Mouse (Mus musculus) large intestine, adult 2 months (tissue): Measurements from ENCODE around the gene Slc22a15. TPM values are rescaled to one million over a fixed set of nuclear protein-coding genes. Genes with fewer than 3 reads are reported as not detected.

Experiments used
- DNase-seq: peaks from one replicate; pipeline ENCODE4 v3.0.0-alpha.2; 2012; ENCODE audit warnings: low read depth, low spot score
- WGBS: fragments of 180-500 bp; shearing (Covaris S2); methylation state at CpG from one replicate; pipeline ENCODE4 v1.1.7; 2018; 5-methylcytosine and 5-hydroxymethylcytosine counted together
- polyA plus RNA-seq: library from polyadenylated mRNA; depleted of rRNA; stranded (reverse); fragments of >200 nt; gene quantifications from 2 replicates; pipeline ENCODE4 v1.2.3, GENCODE M21; 2012; rRNA removed

Slc22a15 gene
- 3.6 and 4.2 TPM in 2 replicates for polyA plus RNA-seq

- WGBS: 2% methylated on average over 92 of the region's 92 CpGs
- DNase-seq: no peak
These were observed at the start of gene Slc22a15 for GRCm38 (mm10) chr3:101923843-101924740. TSS of gene Slc22a15 (minus strand) at chr3:101924453.

GRCm38 (mm10) chr3:101966825-101967558 lies 42.7 kb upstream of the Slc22a15 start:
- DNase-seq: no peak
- WGBS: 27% methylated on average over 3 of the region's 3 CpGs

GRCm38 (mm10) chr3:101964352-101964751 lies 40.1 kb upstream of the Slc22a15 start:
- WGBS: 65% methylated on average over 7 of the region's 7 CpGs
- DNase-seq: no peak

- DNase-seq: no peak
- WGBS: 34% methylated on average over 9 of the region's 9 CpGs
These were observed 39.2 kb upstream of the Slc22a15 start for GRCm38 (mm10) chr3:101963501-101963900.

- no peak for DNase-seq
- 95% methylated on average over 15 of the region's 15 CpGs for WGBS
These were observed 37.0 kb upstream of the Slc22a15 start for GRCm38 (mm10) chr3:101961146-101961835.

- 35% methylated on average over 3 of the region's 3 CpGs for WGBS
- DNase-seq: no peak
These were observed 33.8 kb upstream of the Slc22a15 start for GRCm38 (mm10) chr3:101958047-101958446.

GRCm38 (mm10) chr3:101953506-101953905 lies 29.3 kb upstream of the Slc22a15 start:
- no peak for DNase-seq
- WGBS: 30% methylated on average over 7 of the region's 7 CpGs

- DNase-seq: no peak
- WGBS: 91% methylated on average over 2 of the region's 2 CpGs
These were observed 28.3 kb upstream of the Slc22a15 start for GRCm38 (mm10) chr3:101952577-101952976.

GRCm38 (mm10) chr3:101948572-101948971 lies 24.3 kb upstream of the Slc22a15 start:
- 53% methylated on average over 3 of the region's 3 CpGs for WGBS
- DNase-seq: no peak

GRCm38 (mm10) chr3:101947250-101947649 lies 23.0 kb upstream of the Slc22a15 start:
- no peak for DNase-seq
- WGBS: 76% methylated on average over 4 of the region's 4 CpGs

- DNase-seq: no peak
- 79% methylated on average over 5 of the region's 5 CpGs for WGBS
These were observed 21.0 kb upstream of the Slc22a15 start for GRCm38 (mm10) chr3:101945257-101945656.

- 59% methylated on average over 4 of the region's 4 CpGs for WGBS
- no peak for DNase-seq
These were observed 16.2 kb upstream of the Slc22a15 start for GRCm38 (mm10) chr3:101940418-101940817.

GRCm38 (mm10) chr3:101939865-101940264 lies 15.6 kb upstream of the Slc22a15 start:
- 81% methylated on average over 3 of the region's 3 CpGs for WGBS
- no peak for DNase-seq

GRCm38 (mm10) chr3:101939152-101939551 lies 14.9 kb upstream of the Slc22a15 start:
- WGBS: 23% methylated on average over 7 of the region's 7 CpGs
- DNase-seq: peak; percentile 48

GRCm38 (mm10) chr3:101936369-101936768 lies 12.1 kb upstream of the Slc22a15 start:
- DNase-seq: no peak
- whole genome bisulfite sequencing: 81% methylated on average over 3 of the region's 3 CpGs

- DNase-seq: no peak
- 78% methylated on average over 2 of the region's 2 CpGs for WGBS
These were observed 9.6 kb upstream of the Slc22a15 start for GRCm38 (mm10) chr3:101933820-101934219.

GRCm38 (mm10) chr3:101929105-101929876 lies 5.0 kb upstream of the Slc22a15 start:
- WGBS: 70% methylated on average over 4 of the region's 4 CpGs
- DNase-seq: no peak

GRCm38 (mm10) chr3:101926636-101927035 lies 2.4 kb upstream of the Slc22a15 start:
- DNase-seq: no peak

GRCm38 (mm10) chr3:101925663-101926062 lies 1.4 kb upstream of the Slc22a15 start:
- WGBS: 85% methylated on average over 1 of the region's 1 CpGs

More at GRCm38 (mm10) chr3:101925663-101926062, 1.4 kb upstream of the Slc22a15 start:
- no peak for DNase-seq
